Mouse (Mus musculus) liver, postnatal 0 days (tissue): ENCODE measurements around the gene Olfr96.

ENCODE experiments used
- CTCF ChIP-seq: sonication (generic); IDR thresholded peaks from 2 replicates; pipeline ENCODE4 v1.5.1; 2016; ENCODE audit warnings: antibody characterized with exemption, low read depth
- EP300 ChIP-seq: IDR thresholded peaks from 2 replicates; pipeline ENCODE4 v1.6.1; 2016; ENCODE audit warnings: antibody characterized with exemption, low read depth, mild to moderate bottlenecking

GRCm38 (mm10) chr17:37242198-37242597, 22.3 kb downstream of the Olfr96 start:
- TF ChIP-seq CTCF (no peak), EP300 (no peak)
